Mouse (Mus musculus): ENCODE data around the gene Nudt19. TPM values are rescaled to one million over a fixed set of nuclear protein-coding genes. Genes with fewer than 3 reads are reported as not detected.
"Not testable (repeated sequence)": the region's sequence is repeated elsewhere in the genome, so short reads cannot be mapped to it uniquely, and the experiment has no call there.

Nudt19 gene
- polyA plus RNA-seq, 1 experiment from 2014 or later: 52.0 TPM

DNA sequence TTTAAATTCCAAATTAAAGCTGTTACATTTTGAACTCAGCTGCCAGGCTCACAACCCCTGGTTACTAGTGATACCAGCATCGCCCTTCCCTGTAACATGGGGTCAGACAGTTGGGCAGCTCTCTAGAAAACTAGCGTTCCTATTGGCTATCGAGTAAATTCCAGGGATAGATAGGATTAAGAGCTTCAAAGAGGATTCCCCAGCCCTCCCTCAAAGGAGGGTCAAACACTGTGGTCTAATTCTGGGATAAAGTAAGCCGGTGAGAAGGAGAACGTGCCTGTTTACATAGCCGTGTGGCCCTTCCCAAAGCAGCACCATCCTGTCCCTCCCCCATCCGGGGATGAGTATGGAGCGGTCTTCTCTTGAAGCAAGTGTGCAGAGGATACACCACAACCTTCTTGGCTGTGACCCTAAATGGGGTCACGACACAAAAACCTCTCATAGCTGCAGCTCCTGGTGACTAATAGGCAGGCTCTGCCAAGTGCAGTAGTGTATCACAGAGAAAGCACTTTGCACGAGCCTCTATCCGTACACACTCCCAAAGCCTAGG, 27.4 kb upstream of the Nudt19 start:
- Histone ChIP-seq H3K9ac (replicated peaks; ENCODE audit: low read depth, low read length) (no peak overlapping the region), H3K36me3 (ENCODE audit: control insufficient read depth, insufficient read depth, low read length) (no peaks in the 10 kb centered on the region), H3K4me1 (ENCODE audit: control insufficient read depth, insufficient read depth, low read length) (peaks cover 20% of the 10 kb centered on the region), H3K4me3 (ENCODE audit: low read depth, low read length) (0 out of 2 replicates have a peak overlapping the region, but pooled peaks have one; percentile 91), H3K4me2 (replicated peaks; ENCODE audit: low read depth, low read length) (no peak overlapping the region; the same call in 1 of the 2 replicates), H3K9me3 (ENCODE audit: control insufficient read depth, low read depth, low read length) (no peaks in the 10 kb centered on the region), H3K27ac (ENCODE audit: low read length) (no peak overlapping the region), H3K27me3 (ENCODE audit: control insufficient read depth, insufficient read depth, low read length) (peaks cover 12% of the 10 kb centered on the region)
- no peak for ATAC-seq (ENCODE audit: insufficient number of reproducible peaks, insufficient read depth, low FRiP score, low read depth)
- WGBS: 10% methylated on average over 11 of the region's 11 CpGs

DNA sequence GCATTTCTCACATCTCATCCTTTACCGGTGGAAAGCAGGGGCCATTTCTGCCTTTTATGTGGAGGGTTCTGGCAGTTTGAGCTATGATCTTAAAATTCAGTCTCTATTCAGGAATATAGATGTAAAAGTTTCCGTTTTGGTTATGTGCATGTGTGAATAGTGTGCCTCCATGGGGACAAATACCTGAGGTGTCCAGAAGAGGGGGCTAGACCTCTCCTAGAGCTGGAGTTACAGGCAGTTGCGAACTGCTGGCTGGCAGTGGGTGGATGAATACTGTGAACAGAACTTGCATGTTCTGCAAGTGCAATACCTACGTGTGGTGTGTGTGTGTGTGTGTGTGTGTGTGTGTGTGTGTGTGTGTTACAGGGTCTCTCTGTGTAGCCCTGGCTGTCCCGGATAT, 26.6 kb upstream of the Nudt19 start:
- no peaks in the 10 kb centered on the region for H3K36me3 ChIP-seq (ENCODE audit: control insufficient read depth, insufficient read depth, low read length)
- H3K27ac ChIP-seq (ENCODE audit: low read length): no peak overlapping the region
- H3K4me3 ChIP-seq (ENCODE audit: low read depth, low read length): no peak overlapping the region
- no peaks in the 10 kb centered on the region for H3K9me3 ChIP-seq (ENCODE audit: control insufficient read depth, low read depth, low read length)
- no peak overlapping the region for H3K4me2 ChIP-seq (replicated peaks; ENCODE audit: low read depth, low read length)
- 67% methylated on average over 5 of the region's 5 CpGs for WGBS
- ATAC-seq (ENCODE audit: insufficient number of reproducible peaks, insufficient read depth, low FRiP score, low read depth): no peak
- H3K4me1 ChIP-seq (ENCODE audit: control insufficient read depth, insufficient read depth, low read length): peaks cover 17% of the 10 kb centered on the region; the same call in 1 of the 2 replicates
- peaks cover 12% of the 10 kb centered on the region for H3K27me3 ChIP-seq (ENCODE audit: control insufficient read depth, insufficient read depth, low read length)
- H3K9ac ChIP-seq (replicated peaks; ENCODE audit: low read depth, low read length): no peak overlapping the region

DNA sequence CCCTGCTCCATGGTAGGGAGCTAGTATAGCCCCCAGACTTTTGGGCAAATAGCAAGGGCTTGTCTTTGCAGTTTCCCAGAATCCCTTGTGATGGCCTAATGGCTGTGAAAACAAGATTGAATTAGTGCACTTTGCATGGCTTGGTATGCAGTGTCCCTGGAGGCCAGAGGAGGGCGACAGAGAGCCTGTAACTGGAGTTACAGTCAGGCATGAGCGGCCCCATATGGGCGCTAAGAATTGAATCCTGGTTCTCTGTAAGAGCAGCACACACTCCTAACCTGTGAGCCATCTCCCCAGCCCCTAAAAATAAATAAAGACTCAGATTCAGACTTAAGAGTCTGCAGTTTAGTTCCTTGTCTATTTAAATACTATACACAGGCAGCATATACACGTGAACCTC, 23.7 kb upstream of the Nudt19 start:
- ATAC-seq (ENCODE audit: insufficient number of reproducible peaks, insufficient read depth, low FRiP score, low read depth): no peak
- no peak overlapping the region for H3K4me3 ChIP-seq (ENCODE audit: low read depth, low read length)
- H3K4me1 ChIP-seq (ENCODE audit: control insufficient read depth, insufficient read depth, low read length): peaks cover 7% of the 10 kb centered on the region; the same call in 1 of the 2 replicates
- peaks cover 12% of the 10 kb centered on the region for H3K27me3 ChIP-seq (ENCODE audit: control insufficient read depth, insufficient read depth, low read length)
- no peak overlapping the region for H3K27ac ChIP-seq (ENCODE audit: low read length)
- no peaks in the 10 kb centered on the region for H3K9me3 ChIP-seq (ENCODE audit: control insufficient read depth, low read depth, low read length)
- no peaks in the 10 kb centered on the region for H3K36me3 ChIP-seq (ENCODE audit: control insufficient read depth, insufficient read depth, low read length)
- no peak overlapping the region for H3K9ac ChIP-seq (replicated peaks; ENCODE audit: low read depth, low read length)
- no peak overlapping the region for H3K4me2 ChIP-seq (replicated peaks; ENCODE audit: low read depth, low read length)
- WGBS: 46% methylated on average over 4 of the region's 4 CpGs

DNA sequence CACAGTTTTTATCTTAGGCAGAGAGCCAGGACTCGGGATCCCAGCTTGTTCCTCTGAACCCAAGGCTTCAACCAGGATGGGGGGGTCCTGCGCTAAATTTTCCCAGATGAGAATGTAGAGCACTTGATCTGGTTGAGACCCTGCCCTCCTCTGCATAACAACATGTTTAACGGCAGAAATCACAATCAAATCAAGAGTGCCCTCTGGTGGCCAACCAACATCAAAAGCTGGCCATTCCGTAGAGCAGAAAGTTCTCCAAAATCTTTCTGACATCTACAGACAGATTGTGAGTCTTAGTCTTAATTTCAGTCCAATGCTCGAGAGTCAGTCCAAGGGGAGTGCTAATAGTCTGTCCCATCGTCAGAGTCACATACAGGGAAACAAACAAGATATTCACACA, 14.8 kb upstream of the Nudt19 start:
- not testable (repeated sequence) for H3K27ac ChIP-seq (ENCODE audit: low read length); H3K9ac ChIP-seq (replicated peaks; ENCODE audit: low read depth, low read length); ATAC-seq (ENCODE audit: insufficient number of reproducible peaks, insufficient read depth, low FRiP score, low read depth); H3K27me3 ChIP-seq (ENCODE audit: control insufficient read depth, insufficient read depth, low read length); H3K36me3 ChIP-seq (ENCODE audit: control insufficient read depth, insufficient read depth, low read length); H3K9me3 ChIP-seq (ENCODE audit: control insufficient read depth, low read depth, low read length); H3K4me3 ChIP-seq (ENCODE audit: low read depth, low read length); H3K4me2 ChIP-seq (replicated peaks; ENCODE audit: low read depth, low read length); H3K4me1 ChIP-seq (ENCODE audit: control insufficient read depth, insufficient read depth, low read length)
- 25% methylated on average over 6 of the region's 6 CpGs for WGBS

DNA sequence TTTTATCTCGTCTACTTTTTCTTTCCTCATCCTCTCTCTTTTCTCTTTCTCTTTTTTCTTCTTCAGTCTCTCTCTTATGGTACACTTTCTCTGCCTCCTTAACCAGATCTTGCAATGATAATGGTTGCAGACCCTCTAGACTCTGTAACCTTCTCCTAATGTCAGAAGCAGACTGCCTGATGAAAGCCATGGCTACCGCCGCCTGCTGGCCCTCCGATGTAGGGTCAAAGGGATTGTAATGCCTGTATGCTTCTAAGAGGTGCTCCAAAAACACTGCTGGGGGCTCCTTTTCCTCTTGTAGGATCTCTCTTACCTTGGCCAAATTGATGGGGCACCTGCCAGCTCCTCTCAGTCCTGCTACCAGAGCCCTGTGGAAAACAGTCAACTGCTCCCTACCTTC, 13.6 kb upstream of the Nudt19 start:
- H3K27ac ChIP-seq (ENCODE audit: low read length); H3K9ac ChIP-seq (replicated peaks; ENCODE audit: low read depth, low read length); H3K36me3 ChIP-seq (ENCODE audit: control insufficient read depth, insufficient read depth, low read length); H3K9me3 ChIP-seq (ENCODE audit: control insufficient read depth, low read depth, low read length); H3K4me3 ChIP-seq (ENCODE audit: low read depth, low read length); H3K27me3 ChIP-seq (ENCODE audit: control insufficient read depth, insufficient read depth, low read length); H3K4me1 ChIP-seq (ENCODE audit: control insufficient read depth, insufficient read depth, low read length); ATAC-seq (ENCODE audit: insufficient number of reproducible peaks, insufficient read depth, low FRiP score, low read depth); H3K4me2 ChIP-seq (replicated peaks; ENCODE audit: low read depth, low read length): not testable (repeated sequence)
- 82% methylated on average over 4 of the region's 4 CpGs for WGBS

DNA sequence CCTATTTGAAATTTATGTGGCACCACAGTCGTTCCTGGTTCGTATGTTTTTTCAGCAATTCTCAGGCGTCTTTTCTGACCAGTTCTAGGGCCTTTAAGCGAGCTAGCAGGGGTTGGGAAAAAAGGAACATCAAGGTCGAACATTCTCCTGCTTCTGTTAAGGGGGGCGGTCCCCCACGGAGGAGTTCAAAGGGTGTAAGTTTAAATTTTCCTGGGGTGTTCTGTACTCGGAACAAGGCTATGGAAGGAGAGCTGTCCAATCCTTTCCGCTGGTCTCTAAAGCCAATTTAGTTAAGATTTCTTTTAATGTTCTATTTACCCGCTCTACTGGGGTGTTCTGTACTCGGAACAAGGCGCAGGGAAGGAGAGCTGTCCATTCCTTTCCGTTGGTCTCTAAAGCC, 9.9 kb upstream of the Nudt19 start:
- H3K9me3 ChIP-seq (ENCODE audit: control insufficient read depth, low read depth, low read length); ATAC-seq (ENCODE audit: insufficient number of reproducible peaks, insufficient read depth, low FRiP score, low read depth); H3K27me3 ChIP-seq (ENCODE audit: control insufficient read depth, insufficient read depth, low read length); H3K9ac ChIP-seq (replicated peaks; ENCODE audit: low read depth, low read length); H3K4me1 ChIP-seq (ENCODE audit: control insufficient read depth, insufficient read depth, low read length); H3K27ac ChIP-seq (ENCODE audit: low read length); H3K4me2 ChIP-seq (replicated peaks; ENCODE audit: low read depth, low read length); H3K4me3 ChIP-seq (ENCODE audit: low read depth, low read length); H3K36me3 ChIP-seq (ENCODE audit: control insufficient read depth, insufficient read depth, low read length): not testable (repeated sequence)
- 76% methylated on average over 13 of the region's 13 CpGs for WGBS

DNA sequence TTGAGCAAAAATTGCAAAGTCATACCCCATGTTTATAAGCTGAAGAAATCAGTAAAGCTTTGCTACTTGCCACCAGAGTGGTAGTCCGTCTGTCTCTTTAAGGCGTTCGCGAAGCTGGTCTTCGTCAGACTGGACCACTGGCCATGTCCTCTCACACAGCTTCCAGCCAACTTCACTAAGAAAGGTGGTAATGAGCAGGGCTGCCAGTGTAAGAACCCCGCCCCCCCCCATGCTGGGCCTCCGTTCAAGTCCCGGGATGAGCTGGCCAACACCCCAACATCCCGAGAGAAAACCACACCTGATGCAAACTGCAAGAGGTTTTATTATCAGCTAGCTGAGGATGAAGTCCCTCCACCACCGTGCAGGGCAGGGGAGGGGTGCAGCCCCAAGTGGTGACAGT, 8.8 kb upstream of the Nudt19 start:
- not testable (repeated sequence) for H3K36me3 ChIP-seq (ENCODE audit: control insufficient read depth, insufficient read depth, low read length); H3K9me3 ChIP-seq (ENCODE audit: control insufficient read depth, low read depth, low read length); H3K4me3 ChIP-seq (ENCODE audit: low read depth, low read length); H3K27me3 ChIP-seq (ENCODE audit: control insufficient read depth, insufficient read depth, low read length); H3K9ac ChIP-seq (replicated peaks; ENCODE audit: low read depth, low read length); H3K27ac ChIP-seq (ENCODE audit: low read length); ATAC-seq (ENCODE audit: insufficient number of reproducible peaks, insufficient read depth, low FRiP score, low read depth); H3K4me2 ChIP-seq (replicated peaks; ENCODE audit: low read depth, low read length); H3K4me1 ChIP-seq (ENCODE audit: control insufficient read depth, insufficient read depth, low read length)
- WGBS: 76% methylated on average over 10 of the region's 10 CpGs

DNA sequence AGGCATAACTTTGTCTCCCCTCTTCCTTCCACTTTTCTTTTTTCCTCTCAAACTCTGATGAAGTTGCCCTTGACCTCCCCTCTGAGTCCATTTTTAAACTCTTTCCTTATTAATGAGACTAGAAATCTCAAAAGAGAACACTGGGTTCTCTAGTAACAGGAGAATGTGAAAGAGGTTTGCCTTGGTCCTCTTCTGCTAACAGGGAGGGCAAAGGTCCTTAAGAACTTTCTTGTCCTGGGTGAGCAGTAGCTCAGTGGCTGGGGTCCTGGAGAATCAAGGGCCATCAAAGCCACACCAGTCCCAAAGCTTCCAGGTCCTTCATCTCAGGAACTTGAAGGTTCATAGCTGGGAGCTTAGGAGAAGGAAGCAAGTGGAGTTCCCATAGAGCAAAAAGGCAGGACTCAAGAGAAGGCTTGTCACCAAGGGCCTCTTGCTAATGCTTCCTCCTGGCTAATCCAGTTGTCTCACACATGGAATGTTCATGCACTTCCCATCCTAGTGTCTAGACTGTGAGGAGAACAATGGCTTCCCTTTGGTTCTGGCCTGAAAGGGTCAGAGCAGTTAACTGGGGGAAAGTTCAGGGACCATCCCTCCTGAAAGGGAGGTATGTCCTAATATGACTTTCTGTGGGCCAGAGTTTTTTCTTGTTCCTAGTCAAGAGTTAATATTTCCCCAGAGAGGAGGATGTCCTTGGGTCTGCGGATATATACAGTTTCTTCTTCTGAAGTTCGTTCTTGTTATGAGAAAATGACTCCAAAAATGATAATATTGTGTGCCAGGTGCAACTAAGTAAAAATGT, 8.2 kb upstream of the Nudt19 start:
- H3K36me3 ChIP-seq (ENCODE audit: control insufficient read depth, insufficient read depth, low read length): no peaks in the 10 kb centered on the region
- H3K27ac ChIP-seq (ENCODE audit: low read length): no peak overlapping the region
- ATAC-seq (ENCODE audit: insufficient number of reproducible peaks, insufficient read depth, low FRiP score, low read depth): no peak
- WGBS: 76% methylated on average over 2 of the region's 2 CpGs
- H3K4me3 ChIP-seq (ENCODE audit: low read depth, low read length): no peak overlapping the region
- no peaks in the 10 kb centered on the region for H3K9me3 ChIP-seq (ENCODE audit: control insufficient read depth, low read depth, low read length)
- H3K4me2 ChIP-seq (replicated peaks; ENCODE audit: low read depth, low read length): no peak overlapping the region
- H3K27me3 ChIP-seq (ENCODE audit: control insufficient read depth, insufficient read depth, low read length): no peaks in the 10 kb centered on the region
- H3K9ac ChIP-seq (replicated peaks; ENCODE audit: low read depth, low read length): no peak overlapping the region
- H3K4me1 ChIP-seq (ENCODE audit: control insufficient read depth, insufficient read depth, low read length): no peaks in the 10 kb centered on the region

DNA sequence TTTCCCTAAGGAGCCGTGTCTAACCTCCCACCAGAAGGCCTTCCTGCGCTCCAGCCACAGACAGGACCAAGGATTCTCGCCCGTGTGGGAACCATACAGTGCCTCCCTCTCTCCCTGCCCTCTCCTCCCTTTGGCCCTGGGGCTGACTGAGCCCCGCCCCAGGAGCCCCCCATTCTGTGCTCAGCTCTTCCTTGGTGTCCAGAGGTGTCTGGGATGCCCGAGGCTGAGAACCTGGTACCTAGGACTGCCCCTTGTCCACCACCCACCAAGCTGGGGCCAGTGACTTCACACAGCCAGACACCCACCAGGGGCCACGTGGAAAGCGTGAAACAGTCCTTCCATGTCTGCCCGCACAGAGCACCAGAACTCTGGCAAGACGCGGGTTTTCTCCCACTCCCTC, 7.0 kb upstream of the Nudt19 start:
- no peaks in the 10 kb centered on the region for H3K9me3 ChIP-seq (ENCODE audit: control insufficient read depth, low read depth, low read length)
- no peak overlapping the region for H3K4me3 ChIP-seq (ENCODE audit: low read depth, low read length)
- H3K27me3 ChIP-seq (ENCODE audit: control insufficient read depth, insufficient read depth, low read length): no peaks in the 10 kb centered on the region
- no peak overlapping the region for H3K4me2 ChIP-seq (replicated peaks; ENCODE audit: low read depth, low read length)
- no peak overlapping the region for H3K27ac ChIP-seq (ENCODE audit: low read length)
- no peak overlapping the region for H3K9ac ChIP-seq (replicated peaks; ENCODE audit: low read depth, low read length)
- no peak for ATAC-seq (ENCODE audit: insufficient number of reproducible peaks, insufficient read depth, low FRiP score, low read depth)
- no peaks in the 10 kb centered on the region for H3K4me1 ChIP-seq (ENCODE audit: control insufficient read depth, insufficient read depth, low read length)
- 61% methylated on average over 11 of the region's 11 CpGs for WGBS
- H3K36me3 ChIP-seq (ENCODE audit: control insufficient read depth, insufficient read depth, low read length): no peaks in the 10 kb centered on the region
